Mouse (Mus musculus) adrenal gland, postnatal 4 days (tissue): ENCODE measurements around the gene Piezo1. TPM values are rescaled to one million over a fixed set of nuclear protein-coding genes. Genes with fewer than 3 reads are reported as not detected.
A peak's percentile ranks its signal among the peaks of the same experiment; 100 is the strongest.

Experiments used
- DNase-seq, 2 experiments: peaks; one replicate each; pipeline ENCODE4 v3.0.0; 2021 to 2022; ENCODE audit warnings: low spot score in 2 of 2, mixed read lengths in 2 of 2
- total RNA-seq, 2 experiments: library from RNA; stranded (reverse); gene quantifications; 2 replicates each; pipeline ENCODE4 v1.2.3; 2021

Gene Piezo1
- total RNA-seq, 2 experiments from 2014 or later, result 49.0 to 52.1 TPM

- DNase-seq, result no peak
Measured at GRCm38 (mm10) chr8:122547815-122548214, 3.3 kb downstream of the Piezo1 start.

GRCm38 (mm10) chr8:122546811-122547453, 4.2 kb downstream of the Piezo1 start:
- DNase-seq, result peak in 1 of 2 experiments; percentile 29

GRCm38 (mm10) chr8:122546066-122546755, 4.9 kb downstream of the Piezo1 start:
- DNase-seq, result no peak

DNA sequence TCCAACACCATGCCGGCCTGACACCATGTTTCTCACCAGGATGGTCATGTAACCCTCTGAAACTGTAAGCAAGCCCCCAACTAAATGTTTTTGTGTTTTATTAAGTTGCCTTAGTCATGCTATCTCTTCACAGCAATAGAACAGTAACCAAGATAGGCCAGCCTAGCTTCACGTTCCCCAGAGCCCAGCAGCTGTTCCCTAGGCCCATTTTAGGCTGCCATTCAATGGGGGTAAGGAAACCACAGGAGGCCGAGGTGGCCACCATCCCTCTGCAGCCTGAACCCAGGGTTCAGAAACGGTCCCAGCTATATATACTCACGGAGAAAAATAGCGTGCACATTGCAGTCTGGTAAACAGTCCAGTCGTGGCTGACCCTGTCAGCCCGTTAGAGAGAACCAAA, 7.0 kb downstream of the Piezo1 start:
- DNase-seq, result no peak

DNA sequence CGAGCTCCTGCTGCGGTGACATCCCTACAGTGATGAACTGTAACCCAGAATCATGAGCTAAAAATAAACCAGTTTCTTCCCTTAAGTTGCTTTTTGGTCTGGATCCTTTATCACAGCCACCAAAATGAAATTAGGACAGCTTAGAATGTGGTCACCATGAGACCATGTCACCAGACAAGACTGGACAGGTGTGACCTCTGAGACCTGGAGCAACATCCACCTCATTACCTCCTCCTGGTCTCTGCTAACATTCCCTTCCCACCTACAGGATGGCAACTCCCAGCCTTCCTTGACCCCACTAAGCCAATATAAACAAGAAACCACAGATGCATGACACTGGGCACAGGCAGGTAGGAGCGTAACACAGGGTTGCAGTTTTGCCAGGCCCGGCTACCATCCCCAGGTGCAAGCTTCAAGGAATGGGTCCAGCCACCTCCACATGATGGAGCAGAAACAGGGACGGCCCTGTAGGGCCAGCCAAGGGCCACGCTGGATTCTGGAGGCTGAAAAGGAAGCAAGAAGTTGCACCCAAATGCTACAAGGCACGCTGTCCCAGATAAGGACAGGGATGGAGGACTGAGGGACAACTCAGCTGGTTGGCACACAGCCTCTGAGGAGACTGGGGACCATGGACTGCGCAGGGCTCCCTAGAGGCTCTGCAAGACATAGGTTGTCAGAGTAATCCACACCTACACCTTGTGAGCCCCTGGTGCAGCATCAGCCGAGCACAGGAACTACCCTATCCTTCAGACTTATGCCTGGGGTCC, 12.6 kb downstream of the Piezo1 start:
- no peak for DNase-seq

GRCm38 (mm10) chr8:122537812-122538211, 13.3 kb downstream of the Piezo1 start:
- no peak for DNase-seq

- DNase-seq, result no peak
Measured at GRCm38 (mm10) chr8:122537033-122537432, 14.1 kb downstream of the Piezo1 start.

- no peak for DNase-seq
Measured at GRCm38 (mm10) chr8:122531312-122531711, 19.8 kb downstream of the Piezo1 start.

- no peak for DNase-seq
Measured at GRCm38 (mm10) chr8:122529159-122529558, 22.0 kb downstream of the Piezo1 start.

DNA sequence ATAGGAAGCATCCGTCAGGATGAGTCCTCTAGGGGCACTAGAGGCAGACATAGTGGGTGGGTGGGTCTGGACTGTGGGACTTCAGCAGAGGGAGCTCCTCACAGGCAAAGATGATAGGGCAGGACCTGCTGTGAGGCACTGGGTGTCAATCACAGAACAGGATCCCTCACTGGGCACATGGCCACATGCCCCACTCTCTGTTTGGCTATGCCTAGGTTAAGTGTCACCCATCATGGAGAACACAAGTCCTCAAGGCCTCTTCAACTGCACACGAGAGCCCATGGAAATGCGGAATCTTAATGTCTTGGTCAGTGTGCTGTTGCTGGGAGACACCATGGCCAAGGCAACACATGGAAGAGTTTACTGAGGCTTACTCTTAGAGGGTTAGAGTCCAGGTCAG, 23.2 kb downstream of the Piezo1 start:
- DNase-seq, result no peak

- no peak for DNase-seq
Measured at GRCm38 (mm10) chr8:122526526-122527170, 24.5 kb downstream of the Piezo1 start.

- no peak for DNase-seq
Measured at GRCm38 (mm10) chr8:122526084-122526483, 25.0 kb downstream of the Piezo1 start.

DNA sequence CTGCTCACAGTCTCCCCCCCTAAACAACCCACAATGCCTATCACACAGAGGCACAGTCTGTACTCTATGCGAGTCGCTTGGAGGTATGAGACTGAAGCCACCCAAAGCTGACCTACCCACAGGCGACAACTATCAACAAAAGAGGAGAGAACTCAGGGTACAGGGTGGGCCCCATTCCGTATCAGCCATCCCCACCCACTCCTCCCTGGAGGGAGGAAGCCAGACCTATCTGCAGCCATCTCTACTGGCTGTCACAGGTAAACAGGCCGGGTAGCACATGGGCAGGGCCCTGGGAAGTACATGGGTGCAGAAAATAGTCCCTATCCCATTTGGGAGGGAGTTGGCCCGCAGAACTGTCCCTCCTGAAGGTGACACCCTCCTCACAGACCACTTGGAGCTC, 26.1 kb downstream of the Piezo1 start:
- no peak for DNase-seq

- no peak for DNase-seq
Measured at GRCm38 (mm10) chr8:122524506-122524905, 26.6 kb downstream of the Piezo1 start.

DNA sequence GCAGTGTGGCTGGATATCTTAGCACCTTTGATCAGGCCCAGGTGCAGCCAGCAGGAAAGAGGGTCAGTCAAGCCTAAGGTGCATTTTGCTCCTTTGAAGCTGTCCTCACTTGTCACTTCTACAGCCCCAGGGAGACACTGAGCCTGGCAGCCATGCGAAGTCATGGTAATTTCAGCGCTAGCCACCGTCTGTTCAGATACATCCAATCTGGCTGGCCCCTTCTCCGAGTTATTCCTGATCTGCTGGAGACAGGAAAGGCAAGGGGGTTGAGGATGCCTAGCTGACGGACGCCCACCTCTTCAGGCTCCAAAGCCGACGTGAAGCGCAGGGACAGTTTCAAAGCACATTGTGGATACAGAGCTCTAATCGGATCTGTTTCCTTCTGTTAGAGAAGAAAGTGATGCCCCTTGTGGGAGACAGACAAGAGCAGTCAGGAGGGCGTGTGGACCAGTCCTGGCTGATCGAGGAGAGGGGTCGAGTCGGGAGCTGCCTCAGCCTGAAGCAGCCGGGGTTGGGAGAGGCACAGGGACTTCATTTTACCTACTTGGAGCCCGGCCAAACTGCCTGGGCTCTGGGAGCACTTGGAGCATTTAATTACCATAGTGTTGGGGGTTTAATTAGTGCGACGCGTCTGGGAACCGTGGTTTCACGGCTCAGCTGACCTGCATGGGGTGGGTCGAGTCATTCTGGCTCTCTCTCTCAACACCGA, 27.3 kb downstream of the Piezo1 start:
- no peak for DNase-seq

DNA sequence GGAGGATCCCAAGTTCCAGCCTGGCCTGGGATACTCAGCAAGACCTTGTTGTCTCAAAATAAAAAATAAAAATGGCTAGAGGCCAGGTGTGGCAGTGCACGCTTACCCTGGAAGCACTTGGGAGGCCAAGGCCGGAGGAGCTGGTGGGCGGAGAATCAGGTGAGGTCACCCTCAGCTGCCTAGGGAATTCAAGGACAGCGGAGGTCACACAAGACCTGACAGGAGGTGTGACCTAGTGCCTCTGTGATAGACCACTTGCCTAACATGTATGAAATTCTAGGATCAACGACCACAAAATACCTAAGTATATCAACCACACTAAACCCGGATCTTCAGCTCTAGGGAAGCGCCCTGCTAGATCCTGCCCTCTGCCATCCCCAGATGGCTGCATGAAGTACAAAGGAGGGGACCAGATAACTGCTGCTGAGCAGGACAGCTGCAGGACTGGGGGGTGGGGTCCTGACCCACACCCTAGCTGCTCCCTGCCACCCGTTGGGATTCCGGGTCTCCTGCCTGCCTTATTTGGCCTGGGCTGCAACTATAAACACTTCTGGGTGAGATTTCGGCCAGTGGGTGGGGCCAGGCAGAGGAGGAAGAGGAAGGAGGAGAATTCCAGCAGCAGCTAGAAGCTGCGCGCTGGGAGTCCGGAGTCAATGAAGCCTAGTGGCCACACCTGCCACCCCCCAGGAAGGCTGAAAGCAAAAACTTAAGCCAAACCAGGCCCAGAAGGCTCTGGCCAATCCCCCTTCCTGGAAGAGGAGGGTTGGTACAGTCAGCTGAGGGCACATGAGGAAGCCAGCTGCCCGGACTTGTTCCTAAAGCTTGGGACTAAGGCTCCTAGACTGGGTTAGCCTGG, 28.1 kb downstream of the Piezo1 start:
- DNase-seq, result no peak

GRCm38 (mm10) chr8:122520611-122521010, 30.5 kb downstream of the Piezo1 start:
- DNase-seq, result no peak

DNA sequence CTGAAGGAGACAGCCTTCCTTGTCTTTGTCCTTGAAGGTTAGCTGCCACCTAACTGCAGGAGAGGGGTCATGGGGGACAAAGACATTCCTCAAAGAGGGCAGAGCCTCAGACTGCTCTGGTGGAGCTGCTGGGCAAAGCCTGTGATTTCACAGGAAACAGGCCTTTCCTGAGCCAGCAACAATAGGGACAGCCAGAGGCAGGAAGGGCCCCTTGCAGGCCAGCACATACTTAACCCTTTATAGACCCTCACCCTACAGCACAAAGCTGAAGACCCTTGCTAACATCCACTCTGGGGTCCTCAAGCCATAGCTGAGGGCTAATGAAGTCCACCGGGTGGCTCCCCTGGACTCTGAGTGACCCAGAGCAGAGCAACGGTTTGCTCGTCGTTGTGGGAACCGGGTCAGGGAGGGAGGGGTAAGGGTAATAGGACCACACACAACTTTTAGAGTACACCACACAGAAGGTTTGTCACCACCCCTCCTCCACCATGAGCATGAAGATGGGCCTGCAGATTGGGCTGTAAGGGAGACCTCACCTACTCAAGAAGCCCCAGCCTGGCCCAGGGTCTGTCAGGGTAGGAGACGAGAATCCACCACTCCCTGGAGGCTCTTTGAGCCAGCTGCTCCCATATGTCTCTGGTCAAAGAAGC, 33.5 kb downstream of the Piezo1 start:
- no peak for DNase-seq

- no peak for DNase-seq
Measured at GRCm38 (mm10) chr8:122515699-122516098, 35.4 kb downstream of the Piezo1 start.

DNA sequence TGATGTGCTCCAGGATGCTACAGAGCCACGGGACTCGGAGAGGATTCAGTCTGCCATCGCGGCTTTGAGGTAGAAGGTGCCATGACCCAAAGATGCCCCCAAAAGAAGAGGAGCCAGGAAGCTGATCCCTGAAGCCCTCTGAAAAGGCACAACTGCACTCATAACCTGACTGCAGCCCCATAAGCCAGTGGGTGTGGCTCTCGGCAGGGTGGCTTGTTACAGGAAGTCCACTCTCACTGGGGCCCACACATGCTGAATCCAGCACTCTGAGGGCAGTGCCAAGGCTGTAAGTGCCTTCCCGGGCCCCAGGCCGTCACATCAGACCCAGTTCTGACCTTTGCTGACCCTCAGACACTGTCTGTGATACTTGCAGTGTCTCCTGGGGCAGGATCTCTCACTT, 38.7 kb downstream of the Piezo1 start:
- DNase-seq, result no peak
